Mouse (Mus musculus) inflammation-experienced regulatory T-cells, adult 6 months (primary cell): ENCODE measurements at regions not wholly inside any gene's neighbourhood (a gene's known extent, or its start where the extent isn't known, plus 50 kb on each side); places are given as distances from the start of the nearest gene placed in this dataset.

Source experiments
- ATAC-seq: one replicate; pipeline ENCODE4 v1.8.0; 2017

DNA sequence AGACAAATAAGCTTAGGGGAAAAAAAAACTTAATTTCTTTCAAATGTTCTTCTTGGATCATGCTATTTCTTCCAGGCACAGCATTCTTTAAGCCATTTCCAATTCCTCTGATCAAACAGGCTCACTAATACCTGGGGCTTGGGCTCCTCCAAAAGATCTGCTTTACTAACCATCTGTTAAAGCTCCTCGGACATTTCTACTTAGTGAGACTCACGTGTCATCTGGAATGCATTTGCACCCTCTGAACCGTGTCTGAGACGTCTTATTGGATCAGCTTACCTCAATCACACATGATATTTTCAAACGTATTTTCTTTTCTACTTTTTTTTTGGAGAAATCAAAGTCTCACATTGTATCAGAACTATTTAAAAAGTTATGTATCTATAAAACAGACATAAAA lies 132.4 kb downstream of the Npr3 start:
- ATAC-seq, result no peak

- ATAC-seq, result no peak
Observed at GRCm38 (mm10) chr15:11770596-11770995, 136.5 kb downstream of the Npr3 start.

- no peak for ATAC-seq
Observed at GRCm38 (mm10) chr15:11757963-11758362, 149.1 kb downstream of the Npr3 start.

GRCm38 (mm10) chr15:11756786-11757185 lies 150.3 kb downstream of the Npr3 start:
- ATAC-seq, result no peak

- no peak for ATAC-seq
Observed at GRCm38 (mm10) chr15:11753216-11753615, 153.9 kb downstream of the Npr3 start.

- ATAC-seq, result no peak
Observed at GRCm38 (mm10) chr15:11750893-11751292, 156.2 kb downstream of the Npr3 start.

DNA sequence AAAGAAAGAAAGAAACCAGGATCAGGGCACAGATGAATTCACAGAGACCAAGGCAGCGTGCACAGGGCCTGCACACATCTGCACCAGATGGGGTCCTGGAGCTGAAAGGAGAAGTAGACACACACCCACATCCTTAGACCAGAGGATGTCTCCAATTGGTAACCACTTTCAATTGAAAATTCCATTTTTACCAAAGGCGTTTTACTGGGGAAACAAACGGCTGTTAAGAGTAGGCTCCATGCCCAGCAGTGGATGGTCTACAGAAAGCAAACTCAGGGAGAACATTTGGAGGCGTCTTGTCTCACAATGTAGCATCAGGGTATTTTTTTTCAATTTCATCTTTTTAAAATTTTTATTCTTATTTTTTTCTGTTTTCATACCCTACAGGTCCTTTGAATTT lies 157.6 kb downstream of the Npr3 start:
- no peak for ATAC-seq

GRCm38 (mm10) chr15:11748306-11748705 lies 158.8 kb downstream of the Npr3 start:
- ATAC-seq, result no peak

GRCm38 (mm10) chr15:11746754-11747153 lies 160.3 kb downstream of the Npr3 start:
- no peak for ATAC-seq

GRCm38 (mm10) chr15:11745629-11746372 lies 161.3 kb downstream of the Npr3 start:
- ATAC-seq, result no peak

GRCm38 (mm10) chr15:11744903-11745302 lies 162.2 kb downstream of the Npr3 start:
- no peak for ATAC-seq

- ATAC-seq, result no peak
Observed at GRCm38 (mm10) chr15:11744296-11744695, 162.8 kb downstream of the Npr3 start.

- no peak for ATAC-seq
Observed at GRCm38 (mm10) chr15:11742820-11743219, 164.3 kb downstream of the Npr3 start.

GRCm38 (mm10) chr15:11742346-11742729 lies 164.7 kb downstream of the Npr3 start:
- ATAC-seq, result no peak

DNA sequence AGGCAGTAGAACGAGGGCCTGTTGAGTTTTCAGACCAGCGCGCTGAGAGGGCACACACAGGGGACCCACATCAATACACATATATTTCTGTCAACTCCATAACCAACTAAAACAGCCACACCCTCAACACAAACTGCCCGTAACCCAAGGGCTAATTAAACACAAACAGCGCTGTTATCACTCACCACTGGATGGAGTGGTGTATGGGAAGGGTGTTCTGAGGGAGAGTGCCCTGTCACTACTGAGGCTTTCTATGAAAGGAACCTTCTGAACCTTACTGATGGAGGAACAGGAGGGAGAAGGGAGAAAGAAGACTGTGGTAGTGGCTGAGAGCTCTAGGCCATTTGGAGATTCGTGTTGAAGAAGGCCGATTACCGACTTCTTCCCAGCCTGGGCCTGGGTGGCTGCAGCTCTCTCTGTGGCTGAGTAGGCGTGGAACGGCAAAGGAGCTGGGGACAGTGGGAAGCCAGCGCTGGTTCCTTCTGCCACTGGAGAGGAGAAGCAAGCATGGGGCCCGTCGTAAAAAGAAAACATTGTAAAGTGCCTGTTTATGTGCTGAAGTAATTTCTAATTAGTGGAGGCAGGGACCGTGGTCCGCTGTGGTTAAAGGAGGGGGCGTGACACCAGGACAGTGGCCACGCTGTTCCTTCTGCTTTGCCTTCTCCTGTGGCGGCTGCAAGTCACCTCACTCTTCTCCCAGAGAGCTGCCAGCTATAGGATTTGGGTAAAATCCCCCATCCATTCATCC lies 165.3 kb downstream of the Npr3 start:
- no peak for ATAC-seq

DNA sequence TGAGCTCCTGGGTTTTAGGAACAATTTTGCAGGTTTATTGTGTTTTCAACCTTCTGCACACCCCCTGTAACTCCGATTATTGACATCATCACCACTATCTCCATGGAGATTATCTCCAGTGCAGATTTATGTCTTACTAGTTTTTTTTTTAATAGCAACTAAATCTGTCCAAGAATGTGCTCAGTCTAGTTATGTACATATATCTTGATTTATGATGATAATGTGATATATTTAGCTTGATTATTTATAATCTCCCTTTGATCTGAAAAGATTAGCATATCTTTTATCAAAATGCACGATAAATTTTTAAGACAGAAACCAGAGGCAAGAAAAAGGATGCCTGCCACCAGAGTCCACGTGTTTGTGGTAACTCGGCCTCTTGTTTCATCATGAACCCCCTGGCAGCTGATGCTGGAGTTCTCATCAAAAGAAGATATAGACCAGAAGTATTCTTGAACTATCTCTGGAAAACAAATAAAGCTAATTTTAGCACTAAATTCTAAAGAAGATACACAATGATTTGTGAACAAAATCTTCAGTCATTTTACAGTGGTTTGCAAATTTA lies 169.6 kb downstream of the Npr3 start:
- no peak for ATAC-seq

DNA sequence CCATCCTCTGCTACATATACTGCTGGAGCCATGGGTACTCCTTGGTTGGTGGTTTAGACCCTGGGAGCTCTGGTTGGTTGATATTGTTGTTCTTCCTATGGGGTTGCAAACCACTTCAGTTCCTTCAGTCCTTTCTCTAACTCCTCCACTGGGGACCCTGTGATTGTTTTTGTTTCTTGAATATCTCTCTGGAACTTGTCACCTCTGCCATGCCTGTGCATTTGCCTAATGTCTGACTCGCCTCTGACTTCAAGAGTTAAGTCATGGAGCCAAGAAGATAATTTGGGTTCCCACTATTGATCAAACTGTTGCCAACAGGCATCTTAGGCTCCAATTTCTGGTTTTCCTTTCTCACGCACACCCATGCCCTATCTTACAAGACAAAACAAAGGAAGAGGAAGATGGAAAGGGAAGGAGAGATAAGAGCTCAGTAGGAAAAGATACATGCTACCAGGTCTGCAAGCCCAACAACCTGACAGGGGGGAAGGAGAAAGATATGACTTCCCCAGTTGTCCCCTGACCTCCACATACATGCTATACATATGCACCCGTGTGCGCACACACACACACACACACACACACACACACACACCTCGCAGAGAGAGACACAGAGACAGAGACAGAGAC lies 172.3 kb downstream of the Npr3 start:
- ATAC-seq, result no peak

- no peak for ATAC-seq
Observed at GRCm38 (mm10) chr15:11729381-11729780, 177.7 kb downstream of the Npr3 start.

DNA sequence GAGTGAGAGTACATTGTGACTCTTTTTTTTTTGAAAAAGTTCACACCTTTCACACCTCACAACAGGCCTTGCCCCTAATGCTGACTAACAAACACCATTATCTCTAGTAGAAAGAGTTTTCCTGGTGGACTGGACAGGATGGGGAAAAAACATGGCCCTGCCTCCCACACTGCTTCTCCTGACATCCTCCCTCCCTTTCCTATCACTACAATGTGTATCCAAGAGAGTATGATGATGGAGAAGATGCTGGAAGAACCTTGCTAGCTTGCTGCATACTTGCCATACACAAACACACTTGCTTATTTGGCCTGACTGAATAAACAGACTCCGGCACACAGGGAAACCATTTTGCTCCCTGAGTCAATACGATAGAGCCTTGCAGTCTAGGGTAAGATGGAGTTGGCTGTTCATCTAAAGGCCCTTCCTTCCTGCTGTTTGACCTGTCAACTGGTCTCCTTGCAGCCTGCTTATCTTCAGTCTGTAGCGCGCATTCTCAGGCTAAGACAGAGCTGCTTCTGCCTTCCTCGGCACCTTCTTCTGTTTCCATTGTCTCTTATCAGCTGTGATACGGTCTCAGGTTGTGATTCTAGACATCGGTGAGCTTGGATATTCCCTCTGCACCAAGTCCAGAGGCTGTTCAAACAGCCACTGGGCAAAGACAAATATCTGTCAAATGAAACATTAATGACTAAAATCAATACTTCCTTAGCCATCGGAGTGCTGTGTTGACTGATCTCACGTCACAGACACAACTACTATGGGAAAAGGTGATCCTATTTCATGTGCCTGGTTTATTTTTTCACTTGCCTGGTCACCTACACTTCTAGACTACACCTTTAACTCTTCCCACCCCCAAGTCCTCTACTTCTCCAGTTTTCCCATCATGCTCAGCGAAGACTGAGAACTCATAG lies 181.2 kb downstream of the Npr3 start:
- ATAC-seq, result no peak

GRCm38 (mm10) chr15:11720645-11721044 lies 186.4 kb downstream of the Npr3 start:
- no peak for ATAC-seq

GRCm38 (mm10) chr15:11716168-11716842 lies 190.8 kb downstream of the Npr3 start:
- ATAC-seq, result no peak
